Mouse (Mus musculus) megakaryocyte-erythroid progenitor cell, adult 5-6 weeks (primary cell): ENCODE results near the gene Rrp15. TPM values are rescaled to one million over a fixed set of nuclear protein-coding genes. Genes with fewer than 3 reads are reported as not detected.
"Not testable (repeated sequence)": the region's sequence is repeated elsewhere in the genome, so short reads cannot be mapped to it uniquely, and the experiment has no call there.

Experiments used
- ATAC-seq: replicated peaks from 2 replicates; pipeline ENCODE4 v1.8.0; 2016; ENCODE audit warnings: mild to moderate bottlenecking, inconsistent platforms; ENCODE audit not compliant: severe bottlenecking, poor library complexity, low FRiP score, low TSS enrichment
- total RNA-seq, 2 experiments: library from RNA; stranded (forward) in 1 of 2; stranded (reverse) in 1 of 2; fragments of 200-1000, 215-1000 nt in 1 of 2; fragments of >200 nt in 1 of 2; fragmentation: Nextera tagmentation in 1 of 2; gene quantifications; 2 replicates each; pipeline ENCODE4 v1.2.3; 2014 to 2017

Rrp15 gene
- total RNA-seq (2014; fragmentation: Nextera tagmentation) = 60.2 and 61.8 TPM in 2 replicates
- total RNA-seq (2017) = 187 and 191 TPM in 2 replicates

GRCm38 (mm10) chr1:186748724-186749653, at the start of gene Rrp15:
Rrp15 (minus strand) TSS chr1:186749358.
- ATAC-seq = peak; percentile 93

GRCm38 (mm10) chr1:186797991-186798390, 48.8 kb upstream of the Rrp15 start:
- no peak for ATAC-seq

- ATAC-seq = no peak
Measured at GRCm38 (mm10) chr1:186785359-186785758, 36.2 kb upstream of the Rrp15 start.

- no peak for ATAC-seq
Measured at GRCm38 (mm10) chr1:186780826-186781225, 31.7 kb upstream of the Rrp15 start.

GRCm38 (mm10) chr1:186773124-186773523, 24.0 kb upstream of the Rrp15 start:
- no peak for ATAC-seq

- ATAC-seq = no peak
Measured at GRCm38 (mm10) chr1:186772547-186773077, 23.5 kb upstream of the Rrp15 start.

GRCm38 (mm10) chr1:186772005-186772404, 22.8 kb upstream of the Rrp15 start:
- no peak for ATAC-seq

- no peak for ATAC-seq
Measured at GRCm38 (mm10) chr1:186770659-186771058, 21.5 kb upstream of the Rrp15 start.

GRCm38 (mm10) chr1:186768392-186768791, 19.2 kb upstream of the Rrp15 start:
- ATAC-seq = no peak

GRCm38 (mm10) chr1:186763451-186763850, 14.3 kb upstream of the Rrp15 start:
- ATAC-seq = not testable (repeated sequence)

GRCm38 (mm10) chr1:186749675-186750283, 621 bp upstream of the Rrp15 start:
- peak; percentile 22; the same call in 1 of the 2 replicates for ATAC-seq

GRCm38 (mm10) chr1:186739828-186740227, 9.3 kb downstream of the Rrp15 start:
- no peak for ATAC-seq

- ATAC-seq = 0 out of 2 replicates have a peak, but pooled peaks have one; percentile 48
Measured at GRCm38 (mm10) chr1:186735537-186735936, 13.6 kb downstream of the Rrp15 start.

GRCm38 (mm10) chr1:186733052-186733451, 16.1 kb downstream of the Rrp15 start:
- no peak for ATAC-seq

- ATAC-seq = peak; percentile 81
Measured at GRCm38 (mm10) chr1:186728778-186729177, 20.4 kb downstream of the Rrp15 start.

- ATAC-seq = no peak
Measured at GRCm38 (mm10) chr1:186726117-186726516, 23.0 kb downstream of the Rrp15 start.

GRCm38 (mm10) chr1:186722299-186722698, 26.9 kb downstream of the Rrp15 start:
- ATAC-seq = no peak; the same call in 1 of the 2 replicates

GRCm38 (mm10) chr1:186721846-186722245, 27.3 kb downstream of the Rrp15 start:
- ATAC-seq = peak; percentile 91

GRCm38 (mm10) chr1:186721166-186721565, 28.0 kb downstream of the Rrp15 start:
- ATAC-seq = no peak

- ATAC-seq = no peak
Measured at GRCm38 (mm10) chr1:186719708-186720107, 29.4 kb downstream of the Rrp15 start.
